Mouse (Mus musculus) liver, postnatal 0 days (tissue): Measurements from ENCODE around the gene Mxd3. TPM values are rescaled to one million over a fixed set of nuclear protein-coding genes. Genes with fewer than 3 reads are reported as not detected.

Experiments
- ATAC-seq: fragments of 200-750 bp; cut with Nextera tagmentation; 2 replicates; pipeline ENCODE4 v1.8.0; 2017; ENCODE audit warnings: mild to moderate bottlenecking, moderate library complexity
- DNase-seq: peaks from one replicate; pipeline ENCODE4 v3.0.0-alpha.2; 2016
- H3K27ac ChIP-seq: fragments of 300-500 bp; sonication (generic); 2 replicates; pipeline ENCODE4 v1.5.1; 2014; ENCODE audit warnings: antibody characterized with exemption, moderate library complexity, mild to moderate bottlenecking, low read depth
- H3K27me3 ChIP-seq: fragments of 300-500 bp; sonication (generic); 2 replicates; pipeline ENCODE4 v1.6.1; 2014; ENCODE audit warnings: low read length, control low read depth, mixed read lengths; ENCODE audit not compliant: insufficient read depth
- H3K36me3 ChIP-seq: fragments of 300-500 bp; sonication (generic); replicated peaks from 2 replicates; pipeline ENCODE4 v1.6.1; 2014; ENCODE audit warnings: mild to moderate bottlenecking, control low read depth, low read length, moderate library complexity, mixed read lengths; ENCODE audit not compliant: insufficient read depth
- H3K4me1 ChIP-seq: fragments of 300-500 bp; sonication (generic); 2 replicates; pipeline ENCODE4 v1.6.1; 2014; ENCODE audit warnings: antibody characterized with exemption, mild to moderate bottlenecking, control low read depth; ENCODE audit not compliant: insufficient read depth
- H3K4me2 ChIP-seq: fragments of 300-500 bp; sonication (generic); 2 replicates; pipeline ENCODE4 v1.6.1; 2014; ENCODE audit warnings: low read depth, mild to moderate bottlenecking, low read length, moderate library complexity, mixed read lengths
- H3K4me3 ChIP-seq: fragments of 300-500 bp; sonication (generic); 2 replicates; pipeline ENCODE4 v1.5.1; 2014; ENCODE audit warnings: low read depth, low read length
- H3K9ac ChIP-seq: fragments of 300-500 bp; sonication (generic); replicated peaks from 2 replicates; pipeline ENCODE4 v1.6.1; 2014; ENCODE audit warnings: mild to moderate bottlenecking, moderate library complexity
- H3K9me3 ChIP-seq: fragments of 300-500 bp; sonication (generic); 2 replicates; pipeline ENCODE4 v1.6.1; 2016; ENCODE audit warnings: mild to moderate bottlenecking, control low read depth, low read length, mixed read lengths
- CTCF ChIP-seq: sonication (generic); IDR thresholded peaks from 2 replicates; pipeline ENCODE4 v1.5.1; 2016; ENCODE audit warnings: antibody characterized with exemption, low read depth
- EP300 ChIP-seq: IDR thresholded peaks from 2 replicates; pipeline ENCODE4 v1.6.1; 2016; ENCODE audit warnings: antibody characterized with exemption, low read depth, mild to moderate bottlenecking
- WGBS: fragments of 180-500 bp; shearing (Covaris S2); extraction: QIAGEN DNeasy Blood & Tissue Kit; methylation state at CpG from one replicate; pipeline ENCODE4 v1.1.7; 2014; ENCODE audit not compliant: insufficient replicate concordance; 5-methylcytosine and 5-hydroxymethylcytosine counted together
- polyA plus RNA-seq: library from polyadenylated mRNA; unstranded; fragments of >200 nt; fragmentation: Nextera tagmentation; extraction: Ambion mirVana; gene quantifications from 2 replicates; pipeline ENCODE4 v1.2.1, GENCODE M21; 2015

Gene Mxd3
- polyA plus RNA-seq, 1 experiment from 2014 or later, result 14.0 TPM

- Histone ChIP-seq H3K27me3 (no peaks in the 10 kb centered on the region), H3K9ac (peak overlapping the region; percentile 98), H3K4me3 (peak overlapping the region; percentile 99), H3K27ac (peak overlapping the region; percentile 98), H3K4me1 (peaks cover 20% of the 10 kb centered on the region), H3K4me2 (peak overlapping the region; percentile 86), H3K9me3 (no peaks in the 10 kb centered on the region), H3K36me3 (peaks cover 23% of the 10 kb centered on the region)
- TF ChIP-seq CTCF, result no peak
- TF ChIP-seq EP300, result no peak
- ATAC-seq (no peak), DNase-seq (no peak)
Measured at GRCm38 (mm10) chr13:55361145-55361544, 31.5 kb upstream of the Mxd3 start.

- Histone ChIP-seq H3K4me2 (no peak overlapping the region), H3K4me1 (no peaks in the 10 kb centered on the region), H3K9ac (no peak overlapping the region), H3K9me3 (no peaks in the 10 kb centered on the region), H3K27me3 (no peaks in the 10 kb centered on the region), H3K27ac (no peak overlapping the region), H3K36me3 (peaks cover 74% of the 10 kb centered on the region), H3K4me3 (no peak overlapping the region)
- ATAC-seq (no peak), DNase-seq (no peak)
- 68% methylated on average over 11 of the region's 11 CpGs for WGBS
- TF ChIP-seq CTCF (no peak), EP300 (no peak)
Measured at GRCm38 (mm10) chr13:55346745-55347144, 17.1 kb upstream of the Mxd3 start.

- WGBS, result 86% methylated on average over 7 of the region's 7 CpGs
Measured at GRCm38 (mm10) chr13:55344286-55344685, 14.7 kb upstream of the Mxd3 start.

GRCm38 (mm10) chr13:55342469-55342868 lies 12.8 kb upstream of the Mxd3 start:
- peak; percentile 16; the same call in 1 of the 2 replicates for ATAC-seq
- Histone ChIP-seq H3K4me1 (peaks cover 3% of the 10 kb centered on the region; the same call in 1 of the 2 replicates), H3K27me3 (no peaks in the 10 kb centered on the region), H3K9ac (no peak overlapping the region), H3K4me3 (no peak overlapping the region), H3K4me2 (no peak overlapping the region), H3K36me3 (peaks cover 36% of the 10 kb centered on the region), H3K27ac (no peak overlapping the region), H3K9me3 (no peaks in the 10 kb centered on the region)
- DNase-seq, result no peak
- TF ChIP-seq CTCF, result no peak
- no peak for TF ChIP-seq EP300
- WGBS, result 40% methylated on average over 11 of the region's 11 CpGs

More at GRCm38 (mm10) chr13:55344286-55344685, 14.7 kb upstream of the Mxd3 start:
- ATAC-seq, result no peak
- H3K27me3 ChIP-seq, result no peaks in the 10 kb centered on the region
- TF ChIP-seq CTCF (no peak), EP300 (no peak)
- H3K36me3 ChIP-seq, result peaks cover 53% of the 10 kb centered on the region
- H3K9ac ChIP-seq, result no peak overlapping the region
- no peak overlapping the region for H3K27ac ChIP-seq
- H3K4me2 ChIP-seq, result no peak overlapping the region
- H3K4me1 ChIP-seq, result peaks cover 1% of the 10 kb centered on the region; the same call in 1 of the 2 replicates
- no peak for DNase-seq
- H3K9me3 ChIP-seq, result no peaks in the 10 kb centered on the region
- no peak overlapping the region for H3K4me3 ChIP-seq

- 32% methylated on average over 2 of the region's 2 CpGs for WGBS
- Histone ChIP-seq H3K36me3 (peaks cover 5% of the 10 kb centered on the region), H3K4me3 (no peak overlapping the region), H3K9me3 (no peaks in the 10 kb centered on the region), H3K9ac (no peak overlapping the region), H3K27ac (no peak overlapping the region), H3K27me3 (no peaks in the 10 kb centered on the region), H3K4me2 (no peak overlapping the region), H3K4me1 (peaks cover 3% of the 10 kb centered on the region; the same call in 1 of the 2 replicates)
- TF ChIP-seq CTCF, result no peak
- no peak for TF ChIP-seq EP300
- ATAC-seq, result peak; percentile 77
- no peak for DNase-seq
Measured at GRCm38 (mm10) chr13:55339259-55339658, 9.6 kb upstream of the Mxd3 start.

- H3K9me3 ChIP-seq, result no peaks in the 10 kb centered on the region
- no peak for ATAC-seq
- H3K4me1 ChIP-seq, result peaks cover 3% of the 10 kb centered on the region; the same call in 1 of the 2 replicates
- no peak overlapping the region for H3K4me3 ChIP-seq
- no peak overlapping the region for H3K27ac ChIP-seq
- TF ChIP-seq CTCF, result no peak
- no peak for TF ChIP-seq EP300
- DNase-seq, result no peak
- no peaks in the 10 kb centered on the region for H3K27me3 ChIP-seq
- H3K36me3 ChIP-seq, result no peaks in the 10 kb centered on the region
- no peak overlapping the region for H3K9ac ChIP-seq
- 65% methylated on average over 12 of the region's 12 CpGs for WGBS
- no peak overlapping the region for H3K4me2 ChIP-seq
Measured at GRCm38 (mm10) chr13:55338131-55339054, 8.8 kb upstream of the Mxd3 start.
